Comparison of ENCODE assay signal across 8 mouse cellular contexts in the genomic region with DNA sequence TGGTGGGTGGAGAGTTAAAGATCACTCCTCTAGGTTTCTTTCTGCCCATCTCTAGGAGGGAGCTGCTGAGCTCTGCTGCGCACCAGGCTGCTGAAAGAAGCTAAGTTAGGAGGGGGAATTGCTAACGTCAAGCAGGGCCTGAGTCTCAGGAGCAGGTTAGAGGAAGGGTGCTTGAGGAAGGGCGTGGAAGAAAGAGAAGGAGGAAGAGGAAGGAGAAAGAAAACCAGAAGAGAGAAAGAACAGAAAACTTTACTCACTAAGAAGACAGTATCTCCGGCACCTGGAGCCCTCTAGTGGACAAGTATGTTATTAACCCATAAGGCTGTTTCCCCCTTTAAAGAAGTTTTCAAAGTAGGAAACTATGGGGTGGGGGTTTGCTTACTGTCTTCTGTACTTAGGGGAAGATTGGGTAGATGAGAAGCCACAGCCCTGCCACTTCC. TPM values are rescaled to one million over a fixed set of nuclear protein-coding genes. Genes with fewer than 3 reads are reported as not detected.
DNase-seq lines count a peak whose midpoint lies in the region; ATAC-seq and TF ChIP-seq lines count a peak whose summit lies in the region.

No protein-coding gene starts in this region.

- no peak overlapping the region for H3K27ac ChIP-seq in hindbrain, embryonic 13.5 days
- no peak overlapping the region for H3K27ac ChIP-seq in lung, postnatal 0 days (ENCODE audit: low read length)

- H3K27me3 ChIP-seq in hindbrain, embryonic 13.5 days: no peaks in the 10 kb centered on the region
- H3K27me3 ChIP-seq in lung, postnatal 0 days (replicated peaks; ENCODE audit: insufficient read depth, low read length): no peaks in the 10 kb centered on the region
- H3K27me3 ChIP-seq in splenic B cell, adult 2 months (ENCODE audit: control insufficient read depth, insufficient read depth, low read length, poor library complexity, severe bottlenecking): no peaks in the 10 kb centered on the region

- H3K36me3 ChIP-seq in hindbrain, embryonic 13.5 days: peaks cover 42% of the 10 kb centered on the region
- H3K36me3 ChIP-seq in lung, postnatal 0 days (ENCODE audit: insufficient read depth, low read length): peaks cover 6% of the 10 kb centered on the region; the same call in 1 of the 2 replicates
- H3K36me3 ChIP-seq in splenic B cell, adult 2 months (ENCODE audit: control insufficient read depth, insufficient read depth, low read length, poor library complexity, severe bottlenecking): peaks cover 4% of the 10 kb centered on the region; the same call in 1 of the 2 replicates

- no peak for TF ChIP-seq EP300 in lung, postnatal 0 days (IDR thresholded peaks at IDR 0.05)

- TF ChIP-seq CTCF in lung, postnatal 0 days (IDR thresholded peaks at IDR 0.05): peak; percentile 74

- 0 out of 2 replicates have a peak, but pooled peaks have one; percentile 39 for ATAC-seq in hindbrain, embryonic 13.5 days (ENCODE audit: low FRiP score)
- peak; percentile 32; the same call in 1 of the 2 replicates for ATAC-seq in lung, postnatal 0 days

- H3K9ac ChIP-seq in hindbrain, embryonic 13.5 days: no peak overlapping the region
- no peak overlapping the region for H3K9ac ChIP-seq in lung, postnatal 0 days (replicated peaks; ENCODE audit: low read depth)

- H3K9me3 ChIP-seq in hindbrain, embryonic 13.5 days: no peaks in the 10 kb centered on the region
- no peaks in the 10 kb centered on the region for H3K9me3 ChIP-seq in lung, postnatal 0 days (ENCODE audit: low read length)

- 30% methylated on average over 4 of the region's 4 CpGs for WGBS in hindbrain, embryonic 13.5 days
- WGBS in lung, postnatal 0 days: 21% methylated on average over 4 of the region's 4 CpGs

- H3K4me1 ChIP-seq in hindbrain, embryonic 13.5 days (replicated peaks): no peaks in the 10 kb centered on the region
- H3K4me1 ChIP-seq in lung, postnatal 0 days (ENCODE audit: insufficient read depth, low read depth, low read length): no peaks in the 10 kb centered on the region

- no peak overlapping the region for H3K4me2 ChIP-seq in hindbrain, embryonic 13.5 days
- 0 out of 2 replicates have a peak overlapping the region, but pooled peaks have one; percentile 27 for H3K4me2 ChIP-seq in lung, postnatal 0 days (replicated peaks; ENCODE audit: low read depth, low read length)

- peak; percentile 3 for DNase-seq in spleen, adult 12 weeks (ENCODE audit: low spot score)
- DNase-seq in spleen, postnatal 4 days (ENCODE audit: low spot score in 2 of 2): no peak
- DNase-seq in c-Kit-positive CD71-positive TER-119-positive erythroid progenitor cells, embryonic 14.5 days (ENCODE audit: low spot score): peak; percentile 25
- peak; percentile 50 for DNase-seq in lung, postnatal 0 days (ENCODE audit: low spot score)
- peak; percentile 73 for DNase-seq in splenic B cell, adult 2 months (ENCODE audit: low read depth, low spot score)
- no peak for DNase-seq in ovary, adult 18-20 months (ENCODE audit: low spot score)
- no peak for DNase-seq in cerebellum, adult 9-11 months

- no peak overlapping the region for H3K4me3 ChIP-seq in hindbrain, embryonic 13.5 days
- H3K4me3 ChIP-seq in lung, postnatal 0 days (ENCODE audit: low read depth, low read length): no peak overlapping the region

RNA-seq across cellular contexts. Expression of a gene that starts 16.9 kb away (rescaled TPM):
- 256 and 258 TPM in 2 replicates for polyA plus RNA-seq in hindbrain, embryonic 13.5 days (2015; fragmentation: Nextera tagmentation; extraction: Ambion mirVana)
- polyA plus RNA-seq in lung, postnatal 0 days (2015; fragmentation: Nextera tagmentation; extraction: Ambion mirVana): 64.8 and 87.0 TPM in 2 replicates

RNA-seq across cellular contexts. Expression of a gene that starts 47.5 kb away (rescaled TPM):
- polyA plus RNA-seq in hindbrain, embryonic 13.5 days (2015; fragmentation: Nextera tagmentation; extraction: Ambion mirVana): 40.0 and 41.5 TPM in 2 replicates
- polyA plus RNA-seq in lung, postnatal 0 days (2015; fragmentation: Nextera tagmentation; extraction: Ambion mirVana): 21.7 and 23.4 TPM in 2 replicates

Comparison
In these comparisons a context has a peak if more than half of its experiments do, and no peak if none do; other contexts are left out.
1. DNase-seq: peak in spleen, adult 12 weeks (single experiment), c-Kit-positive CD71-positive TER-119-positive erythroid progenitor cells, embryonic 14.5 days (single experiment), lung, postnatal 0 days (single experiment) and splenic B cell, adult 2 months (single experiment); none in spleen, postnatal 4 days (0 of 2), ovary, adult 18-20 months (single experiment) and cerebellum, adult 9-11 months (single experiment).